Mouse (Mus musculus) liver, embryonic 14.5 days (tissue): ENCODE results near the gene Hsd17b14.

ENCODE experiments used
- CTCF ChIP-seq: IDR thresholded peaks from 2 replicates; pipeline ENCODE4 v1.5.1; 2016; ENCODE audit warnings: antibody characterized with exemption, low read depth, control low read depth
- EP300 ChIP-seq: IDR thresholded peaks from 2 replicates; pipeline ENCODE4 v1.6.1; 2016; ENCODE audit warnings: antibody characterized with exemption, low read depth

- TF ChIP-seq CTCF (no peak), EP300 (no peak)
These were observed 4.9 kb upstream of the Hsd17b14 start for GRCm38 (mm10) chr7:45549641-45550436.
